Mouse (Mus musculus): ENCODE results near the gene Csf2rb2.

DNA sequence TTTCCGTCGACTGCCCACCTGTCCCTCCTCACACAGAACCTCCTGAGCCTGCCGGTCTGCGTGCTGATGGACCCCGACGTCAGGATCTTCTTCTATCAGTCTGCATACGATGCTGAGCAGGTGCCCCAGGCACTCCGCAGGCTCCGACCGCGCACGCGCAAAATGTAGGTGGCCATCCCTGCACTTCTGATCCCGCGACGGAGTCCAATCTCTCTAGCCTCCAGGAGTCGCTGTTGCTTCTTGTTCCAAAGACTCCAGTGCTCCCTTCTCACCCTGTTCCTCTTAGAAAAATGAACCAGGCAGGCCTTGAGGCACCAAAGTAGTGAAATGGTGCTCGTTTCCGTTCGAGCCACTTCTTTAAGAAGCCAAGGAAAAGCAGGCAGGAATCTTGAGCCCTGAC lies 50.8 kb downstream of the Csf2rb2 start:
- no peak for TF ChIP-seq CTCF (IDR thresholded peaks at IDR 0.05; ENCODE audit: borderline replicate concordance, control insufficient read depth, extremely low read depth, insufficient read depth, low read length, poor library complexity)
- no peak for TF ChIP-seq POLR2A (IDR thresholded peaks at IDR 0.05; ENCODE audit: control insufficient read depth, extremely low read depth, insufficient read depth, low read length, poor library complexity)
